Mouse (Mus musculus) liver, postnatal 0 days (tissue): ENCODE data around the gene Muc4. TPM values are rescaled to one million over a fixed set of nuclear protein-coding genes. Genes with fewer than 3 reads are reported as not detected.

Experiments
- ATAC-seq: fragments of 200-750 bp; cut with Nextera tagmentation; 2 replicates; pipeline ENCODE4 v1.8.0; 2017; ENCODE audit warnings: mild to moderate bottlenecking, moderate library complexity
- DNase-seq: peaks from one replicate; pipeline ENCODE4 v3.0.0-alpha.2; 2016
- H3K27ac ChIP-seq: fragments of 300-500 bp; sonication (generic); 2 replicates; pipeline ENCODE4 v1.5.1; 2014; ENCODE audit warnings: antibody characterized with exemption, moderate library complexity, mild to moderate bottlenecking, low read depth
- H3K27me3 ChIP-seq: fragments of 300-500 bp; sonication (generic); 2 replicates; pipeline ENCODE4 v1.6.1; 2014; ENCODE audit warnings: low read length, control low read depth, mixed read lengths; ENCODE audit not compliant: insufficient read depth
- H3K36me3 ChIP-seq: fragments of 300-500 bp; sonication (generic); replicated peaks from 2 replicates; pipeline ENCODE4 v1.6.1; 2014; ENCODE audit warnings: mild to moderate bottlenecking, control low read depth, low read length, moderate library complexity, mixed read lengths; ENCODE audit not compliant: insufficient read depth
- H3K4me1 ChIP-seq: fragments of 300-500 bp; sonication (generic); 2 replicates; pipeline ENCODE4 v1.6.1; 2014; ENCODE audit warnings: antibody characterized with exemption, mild to moderate bottlenecking, control low read depth; ENCODE audit not compliant: insufficient read depth
- H3K4me2 ChIP-seq: fragments of 300-500 bp; sonication (generic); 2 replicates; pipeline ENCODE4 v1.6.1; 2014; ENCODE audit warnings: low read depth, mild to moderate bottlenecking, low read length, moderate library complexity, mixed read lengths
- H3K4me3 ChIP-seq: fragments of 300-500 bp; sonication (generic); 2 replicates; pipeline ENCODE4 v1.5.1; 2014; ENCODE audit warnings: low read depth, low read length
- H3K9ac ChIP-seq: fragments of 300-500 bp; sonication (generic); replicated peaks from 2 replicates; pipeline ENCODE4 v1.6.1; 2014; ENCODE audit warnings: mild to moderate bottlenecking, moderate library complexity
- H3K9me3 ChIP-seq: fragments of 300-500 bp; sonication (generic); 2 replicates; pipeline ENCODE4 v1.6.1; 2016; ENCODE audit warnings: mild to moderate bottlenecking, control low read depth, low read length, mixed read lengths
- CTCF ChIP-seq: sonication (generic); IDR thresholded peaks from 2 replicates; pipeline ENCODE4 v1.5.1; 2016; ENCODE audit warnings: antibody characterized with exemption, low read depth
- EP300 ChIP-seq: IDR thresholded peaks from 2 replicates; pipeline ENCODE4 v1.6.1; 2016; ENCODE audit warnings: antibody characterized with exemption, low read depth, mild to moderate bottlenecking
- WGBS: fragments of 180-500 bp; shearing (Covaris S2); extraction: QIAGEN DNeasy Blood & Tissue Kit; methylation state at CpG from one replicate; pipeline ENCODE4 v1.1.7; 2014; ENCODE audit not compliant: insufficient replicate concordance; 5-methylcytosine and 5-hydroxymethylcytosine counted together
- polyA plus RNA-seq: library from polyadenylated mRNA; unstranded; fragments of >200 nt; fragmentation: Nextera tagmentation; extraction: Ambion mirVana; gene quantifications from 2 replicates; pipeline ENCODE4 v1.2.1, GENCODE M21; 2015

Muc4 gene
- polyA plus RNA-seq, 1 experiment from 2014 or later = 0.49 TPM

- Histone ChIP-seq H3K27me3 (no peaks in the 10 kb centered on the region), H3K9ac (no peak overlapping the region), H3K4me1 (no peaks in the 10 kb centered on the region), H3K4me3 (no peak overlapping the region), H3K9me3 (no peaks in the 10 kb centered on the region), H3K27ac (no peak overlapping the region), H3K4me2 (no peak overlapping the region), H3K36me3 (no peaks in the 10 kb centered on the region)
- WGBS = 78% methylated on average over 3 of the region's 3 CpGs
- no peak for TF ChIP-seq EP300
- TF ChIP-seq CTCF = no peak
- no peak for DNase-seq
- ATAC-seq = no peak
Observed at GRCm38 (mm10) chr16:32733213-32733612, 2.5 kb upstream of the Muc4 start.

GRCm38 (mm10) chr16:32736022-32736421, 336 bp downstream of the Muc4 start:
- no peaks in the 10 kb centered on the region for H3K9me3 ChIP-seq
- peaks cover 10% of the 10 kb centered on the region for H3K4me1 ChIP-seq
- ATAC-seq = no peak
- no peak overlapping the region for H3K4me2 ChIP-seq
- no peaks in the 10 kb centered on the region for H3K27me3 ChIP-seq
- H3K9ac ChIP-seq = no peak overlapping the region
- H3K27ac ChIP-seq = no peak overlapping the region
- H3K36me3 ChIP-seq = no peaks in the 10 kb centered on the region
- WGBS = 45% methylated on average over 3 of the region's 3 CpGs
- TF ChIP-seq EP300 = no peak
- no peak for DNase-seq
- no peak overlapping the region for H3K4me3 ChIP-seq

- DNase-seq = peak; percentile 24
- ATAC-seq = peak; percentile 60
- H3K27me3 ChIP-seq = no peaks in the 10 kb centered on the region
- no peak overlapping the region for H3K9ac ChIP-seq
- no peaks in the 10 kb centered on the region for H3K36me3 ChIP-seq
- no peak overlapping the region for H3K27ac ChIP-seq
- no peak overlapping the region for H3K4me3 ChIP-seq
- H3K4me2 ChIP-seq = no peak overlapping the region
- TF ChIP-seq CTCF (no peak), EP300 (no peak)
- WGBS = 58% methylated on average over 8 of the region's 8 CpGs
- no peaks in the 10 kb centered on the region for H3K9me3 ChIP-seq
- peaks cover 11% of the 10 kb centered on the region for H3K4me1 ChIP-seq
Observed at GRCm38 (mm10) chr16:32740003-32740663, 4.4 kb downstream of the Muc4 start.

GRCm38 (mm10) chr16:32741366-32741765, 5.7 kb downstream of the Muc4 start:
- DNase-seq (no peak), ATAC-seq (no peak)

GRCm38 (mm10) chr16:32742712-32743111, 7.0 kb downstream of the Muc4 start:
- Histone ChIP-seq H3K27ac (no peak overlapping the region), H3K9ac (no peak overlapping the region; the same call in 1 of the 2 replicates), H3K9me3 (no peaks in the 10 kb centered on the region), H3K4me2 (no peak overlapping the region), H3K4me3 (no peak overlapping the region), H3K36me3 (no peaks in the 10 kb centered on the region), H3K4me1 (peaks cover 11% of the 10 kb centered on the region), H3K27me3 (no peaks in the 10 kb centered on the region)
- no peak for DNase-seq
- WGBS = 67% methylated on average over 2 of the region's 2 CpGs
- TF ChIP-seq EP300 (no peak), CTCF (no peak)
- ATAC-seq = no peak

More at GRCm38 (mm10) chr16:32741366-32741765, 5.7 kb downstream of the Muc4 start:
- no peaks in the 10 kb centered on the region for H3K36me3 ChIP-seq
- no peak overlapping the region for H3K4me3 ChIP-seq
- TF ChIP-seq EP300 (no peak), CTCF (no peak)
- H3K9me3 ChIP-seq = no peaks in the 10 kb centered on the region
- peaks cover 11% of the 10 kb centered on the region for H3K4me1 ChIP-seq
- no peak overlapping the region for H3K4me2 ChIP-seq
- WGBS = 68% methylated on average over 9 of the region's 9 CpGs
- H3K27me3 ChIP-seq = no peaks in the 10 kb centered on the region
- no peak overlapping the region for H3K27ac ChIP-seq
- no peak overlapping the region for H3K9ac ChIP-seq

- Histone ChIP-seq H3K9me3 (no peaks in the 10 kb centered on the region), H3K36me3 (no peaks in the 10 kb centered on the region), H3K27ac (no peak overlapping the region), H3K27me3 (no peaks in the 10 kb centered on the region), H3K9ac (no peak overlapping the region), H3K4me2 (no peak overlapping the region), H3K4me3 (no peak overlapping the region), H3K4me1 (peaks cover 3% of the 10 kb centered on the region; the same call in 1 of the 2 replicates)
- no peak for DNase-seq
- ATAC-seq = no peak
- no peak for TF ChIP-seq CTCF
- TF ChIP-seq EP300 = no peak
- 65% methylated on average over 6 of the region's 6 CpGs for WGBS
Observed at GRCm38 (mm10) chr16:32745852-32746251, 10.2 kb downstream of the Muc4 start.
